Mouse (Mus musculus): ENCODE data around the gene Grifin. TPM values are rescaled to one million over a fixed set of nuclear protein-coding genes. Genes with fewer than 3 reads are reported as not detected.

Gene Grifin
- polyA plus RNA-seq, 1 experiment, result 0.22 TPM

DNA sequence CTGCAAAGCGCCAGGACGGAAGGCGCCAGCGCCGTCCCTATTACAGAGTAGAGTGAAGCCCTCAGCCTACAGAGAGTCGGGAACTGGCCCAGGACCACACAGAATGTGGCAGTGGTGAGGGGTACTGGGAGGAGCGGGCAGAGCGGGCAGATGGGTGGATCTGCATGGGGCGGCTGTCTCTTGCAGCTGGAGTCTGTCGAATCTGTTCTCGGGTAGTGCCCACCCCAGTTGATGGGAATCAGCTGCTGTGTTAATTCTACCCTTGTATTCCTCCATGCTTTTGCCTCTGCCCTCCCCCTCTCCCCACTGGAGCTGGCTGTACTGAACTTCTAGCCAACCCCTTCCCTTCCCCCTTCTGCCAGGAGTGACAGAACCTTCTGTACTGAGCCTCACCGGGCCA is 36.8 kb upstream of the Grifin start:
- TF ChIP-seq GATA1 (IDR thresholded peaks at IDR 0.05; ENCODE audit: low read length), result no peak

DNA sequence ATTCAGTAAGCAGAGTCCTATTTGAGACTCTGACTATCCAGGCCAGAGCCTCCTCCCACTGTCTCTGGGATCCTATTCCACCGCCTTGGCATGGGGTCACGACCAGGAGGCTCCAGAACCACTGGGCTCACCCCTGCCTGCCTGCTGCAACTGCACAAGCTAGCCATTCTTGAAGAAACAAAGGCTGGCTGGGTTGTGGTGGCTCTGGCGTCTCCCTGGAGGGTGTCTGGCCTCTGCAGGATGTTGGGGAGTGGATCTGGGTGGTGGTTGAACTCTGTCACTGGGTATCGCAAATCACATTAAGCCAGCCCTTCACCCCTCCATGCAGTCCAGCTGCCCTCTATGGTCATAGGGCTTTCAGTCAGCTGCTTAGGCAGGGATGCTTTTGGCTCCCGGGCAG is 35.1 kb upstream of the Grifin start:
- no peak for TF ChIP-seq GATA1 (IDR thresholded peaks at IDR 0.05; ENCODE audit: low read length)

DNA sequence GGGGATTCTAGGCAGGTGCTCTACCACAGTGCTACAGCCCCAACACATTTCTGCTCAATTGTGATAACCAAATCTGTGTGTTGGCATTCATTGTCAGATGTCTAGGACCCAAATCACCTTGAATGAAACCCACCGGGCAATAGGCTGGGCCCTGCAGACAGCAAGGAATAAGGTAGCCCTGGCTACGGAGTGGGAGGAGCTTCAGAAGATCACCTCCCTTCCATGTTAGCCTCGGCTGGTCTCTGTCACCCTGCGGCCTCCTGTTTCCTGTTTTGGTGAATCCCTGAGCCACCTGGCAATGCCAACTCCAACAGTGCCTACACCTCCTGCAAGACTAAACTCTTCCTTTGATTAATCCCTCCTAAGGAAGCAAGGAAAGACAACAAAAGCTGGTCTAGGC is 32.9 kb upstream of the Grifin start:
- TF ChIP-seq GATA1 (IDR thresholded peaks at IDR 0.05; ENCODE audit: low read length), result no peak

DNA sequence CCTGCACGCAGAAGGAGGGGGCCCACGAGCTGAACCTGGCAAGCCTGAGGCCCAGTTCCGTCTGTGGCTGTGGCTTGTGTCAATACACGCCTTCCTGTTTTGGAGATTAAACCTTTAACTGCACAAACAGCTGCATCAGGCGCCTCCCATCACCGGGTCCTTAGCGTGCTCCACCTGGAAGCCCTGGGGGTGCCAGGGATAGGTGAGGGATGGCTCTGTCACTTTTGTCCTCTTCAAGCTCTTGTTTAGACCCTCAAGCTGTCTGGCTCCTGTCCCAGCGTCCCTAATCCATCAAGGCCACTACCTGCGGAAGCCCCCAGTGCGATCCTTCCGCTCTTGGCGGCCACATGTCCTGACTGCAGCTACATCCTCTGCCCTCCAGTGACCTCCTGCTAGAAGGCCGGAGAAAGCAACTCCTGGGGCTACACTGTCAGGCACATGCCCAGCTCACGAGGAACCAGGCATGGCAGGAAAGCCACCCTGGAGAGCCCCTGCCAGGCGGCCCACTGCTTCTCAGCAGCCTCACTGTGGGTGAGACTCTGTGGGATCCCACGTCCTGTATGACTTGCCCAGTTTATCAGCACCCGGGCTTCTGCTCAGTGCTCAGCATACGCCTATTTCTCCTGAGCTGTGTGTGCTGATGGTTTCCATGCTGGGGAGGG is 32.2 kb upstream of the Grifin start:
- no peak for TF ChIP-seq GATA1 (IDR thresholded peaks at IDR 0.05; ENCODE audit: low read length)

DNA sequence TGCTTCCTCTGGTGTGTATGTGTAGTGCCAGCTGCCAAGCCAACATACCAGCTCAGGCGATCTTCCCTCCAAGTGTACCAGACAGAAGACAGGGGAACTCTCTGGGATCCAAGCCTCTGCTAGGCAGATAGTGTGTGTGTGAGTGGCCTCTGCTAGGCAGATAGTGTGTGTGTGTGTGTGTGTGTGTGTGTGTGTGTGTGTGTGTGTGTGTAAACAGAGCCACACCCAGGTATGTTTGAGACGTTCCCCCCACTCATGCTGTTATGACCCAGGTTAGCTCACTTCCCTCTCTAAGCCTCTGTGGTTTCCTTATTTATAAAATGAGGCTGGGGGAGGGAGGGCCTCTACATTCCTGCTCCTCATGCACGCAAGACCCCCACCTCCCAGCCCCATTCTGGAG is 31.6 kb upstream of the Grifin start:
- no peak for TF ChIP-seq GATA1 (IDR thresholded peaks at IDR 0.05; ENCODE audit: low read length)

DNA sequence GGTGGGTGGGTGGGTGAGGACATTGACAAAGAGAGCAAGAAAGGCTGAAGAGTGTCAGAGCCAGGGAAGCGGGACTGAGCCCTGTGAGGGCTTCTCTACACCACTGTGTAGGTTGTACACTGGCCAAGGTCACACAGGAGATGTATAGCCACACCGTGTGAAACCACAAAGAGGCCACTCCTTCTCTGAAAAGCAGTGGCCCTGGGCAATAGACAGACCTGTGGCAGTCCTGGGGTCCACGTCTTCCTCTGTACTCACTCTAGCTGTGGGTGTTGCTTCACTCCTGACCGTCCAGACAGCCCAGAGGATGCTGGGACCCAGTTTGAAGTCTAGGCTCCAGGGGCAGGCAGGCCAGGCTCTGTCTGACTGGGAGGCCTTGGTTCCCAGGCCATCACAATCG is 30.0 kb upstream of the Grifin start:
- TF ChIP-seq GATA1 (IDR thresholded peaks at IDR 0.05; ENCODE audit: low read length), result no peak

DNA sequence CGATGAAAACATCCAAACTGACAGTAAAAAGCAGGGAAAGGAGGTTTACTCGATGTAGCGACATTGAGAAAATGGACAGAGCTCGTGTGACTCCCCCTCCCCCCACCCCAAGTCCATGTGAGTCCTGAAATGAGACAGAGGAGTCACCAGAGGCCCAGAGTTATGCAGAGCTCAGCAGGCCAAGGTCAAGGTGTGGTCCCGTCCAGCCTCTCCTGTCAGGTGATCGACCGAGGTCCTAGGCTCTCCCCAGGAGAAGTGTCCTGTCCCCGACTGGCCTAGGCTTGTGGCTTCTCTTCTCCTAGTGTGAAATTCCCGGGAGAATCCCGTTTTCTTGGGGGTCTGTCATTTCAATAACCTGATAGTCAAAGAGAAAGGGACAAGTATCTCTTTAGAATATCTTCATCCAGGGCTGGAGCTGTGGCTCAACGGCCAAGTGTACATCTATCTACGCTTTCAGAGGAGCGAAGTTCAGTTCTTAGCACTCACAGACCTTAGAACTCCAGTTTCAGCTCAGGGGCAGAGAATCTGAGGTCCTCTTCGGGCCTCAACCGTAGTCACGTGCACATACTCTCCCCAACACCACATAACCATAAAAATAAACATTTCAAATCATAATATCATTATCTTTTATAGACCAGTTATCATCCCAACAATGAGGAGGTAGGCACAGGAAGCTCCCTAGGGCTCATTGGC is 24.4 kb upstream of the Grifin start:
- TF ChIP-seq GATA1 (IDR thresholded peaks at IDR 0.05; ENCODE audit: low read length), result no peak

DNA sequence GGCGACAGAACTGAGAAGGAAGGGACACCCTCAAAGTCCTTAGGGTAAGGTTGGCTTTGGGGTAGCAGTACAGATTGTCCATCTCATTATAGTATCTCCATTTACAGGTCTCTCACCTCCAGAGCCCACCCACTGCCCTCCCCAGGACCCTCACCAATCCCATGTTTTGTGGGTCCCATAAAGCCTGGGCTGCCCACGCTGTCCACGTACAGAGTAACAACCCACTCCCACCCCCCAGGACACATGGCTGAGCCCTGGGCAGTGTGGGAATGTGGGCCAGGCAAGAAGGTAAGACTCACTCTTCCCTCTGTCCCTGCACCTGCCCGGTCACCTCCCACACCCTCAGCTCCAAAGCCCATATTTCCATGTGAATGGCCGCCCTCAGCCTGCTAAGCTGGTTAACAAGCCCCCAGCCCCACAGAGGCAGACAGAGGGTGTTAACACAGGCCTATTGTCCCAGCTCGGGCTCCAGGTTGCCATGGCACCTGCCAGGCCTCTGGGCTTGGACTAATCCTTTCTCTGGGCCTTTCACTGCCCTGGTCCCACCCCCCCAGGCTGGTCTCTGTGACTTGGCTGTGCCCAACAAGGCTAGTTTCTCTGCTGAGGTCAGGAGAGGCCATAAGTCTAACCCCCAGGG is 19.0 kb upstream of the Grifin start:
- TF ChIP-seq GATA1 (IDR thresholded peaks at IDR 0.05; ENCODE audit: low read length), result no peak

DNA sequence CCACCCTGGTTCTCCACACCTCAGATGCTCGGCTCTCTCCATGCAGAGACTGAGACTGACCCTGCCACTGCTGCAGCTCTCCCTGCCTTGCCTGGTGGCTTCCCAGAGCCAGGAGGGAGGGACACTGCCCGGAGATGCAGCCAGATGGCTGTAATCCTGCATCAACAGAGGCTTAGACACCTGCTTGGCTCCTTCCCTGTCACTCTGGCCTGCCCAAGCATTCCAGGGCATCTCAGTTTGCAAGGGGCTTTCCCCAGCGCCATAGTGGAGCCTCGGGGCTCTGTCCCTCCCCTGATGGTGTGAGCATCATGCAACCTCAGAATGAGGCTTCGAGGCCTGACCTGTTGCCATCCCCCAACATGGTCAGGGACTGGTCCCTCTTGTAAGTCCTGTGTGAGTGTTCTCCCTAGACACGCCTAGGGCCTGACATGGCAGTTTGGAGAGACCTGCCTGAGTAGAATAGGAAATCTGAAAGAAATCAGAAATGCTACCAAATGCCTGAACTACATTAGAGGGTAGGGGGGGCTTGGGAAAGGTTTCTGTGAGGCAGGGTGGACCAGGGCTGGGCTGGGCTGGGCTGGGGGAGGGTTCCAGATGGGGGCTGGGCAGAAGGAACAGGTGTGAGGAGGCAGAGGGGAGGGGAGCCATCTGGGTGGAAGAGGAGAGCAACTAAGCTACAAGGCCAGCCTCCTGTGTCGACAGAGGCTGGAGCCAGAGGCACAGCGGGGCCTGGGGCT is 18.3 kb upstream of the Grifin start:
- TF ChIP-seq GATA1 (IDR thresholded peaks at IDR 0.05; ENCODE audit: low read length), result no peak

DNA sequence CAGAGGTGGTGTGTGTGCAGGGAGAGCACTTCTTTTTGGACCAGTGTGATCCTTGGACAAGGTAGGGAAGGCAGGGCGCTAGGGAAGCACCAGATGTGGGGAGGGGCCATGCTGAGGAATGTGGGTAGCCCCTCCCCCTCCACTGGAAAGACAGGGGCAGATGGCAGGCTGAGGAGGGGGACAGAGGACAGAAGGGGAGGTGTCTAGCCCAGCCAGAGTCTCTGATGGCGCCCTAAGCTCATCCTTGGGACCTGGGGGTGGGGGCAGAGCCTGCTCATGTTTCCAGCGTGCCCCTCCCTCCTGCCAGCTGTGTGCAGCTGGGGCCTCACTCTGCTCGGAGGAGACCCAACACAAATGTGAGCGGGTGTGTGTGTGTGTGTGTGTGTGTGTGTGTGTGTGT is 16.7 kb upstream of the Grifin start:
- TF ChIP-seq GATA1 (IDR thresholded peaks at IDR 0.05; ENCODE audit: low read length), result no peak

DNA sequence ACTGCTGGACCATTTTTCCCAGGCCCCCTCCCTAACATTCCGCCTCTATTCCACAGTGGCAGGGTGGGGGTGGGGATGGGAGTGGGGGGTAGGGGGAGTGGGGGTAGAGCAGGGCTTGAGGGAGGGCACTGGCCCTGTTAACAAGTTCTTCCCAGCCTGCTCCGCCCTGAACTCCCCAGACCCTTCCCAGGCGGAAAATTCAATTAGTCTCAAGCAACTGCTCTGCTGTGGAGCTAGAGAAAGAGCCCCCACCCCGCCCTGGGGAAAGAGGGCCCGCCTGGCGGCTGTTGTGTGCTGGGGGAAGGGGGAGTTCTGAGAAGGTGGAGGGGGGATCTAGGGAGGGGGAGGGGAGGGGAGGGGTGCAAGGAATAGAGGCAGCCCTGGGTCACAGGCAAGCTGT is 14.9 kb upstream of the Grifin start:
- no peak for TF ChIP-seq GATA1 (IDR thresholded peaks at IDR 0.05; ENCODE audit: low read length)

DNA sequence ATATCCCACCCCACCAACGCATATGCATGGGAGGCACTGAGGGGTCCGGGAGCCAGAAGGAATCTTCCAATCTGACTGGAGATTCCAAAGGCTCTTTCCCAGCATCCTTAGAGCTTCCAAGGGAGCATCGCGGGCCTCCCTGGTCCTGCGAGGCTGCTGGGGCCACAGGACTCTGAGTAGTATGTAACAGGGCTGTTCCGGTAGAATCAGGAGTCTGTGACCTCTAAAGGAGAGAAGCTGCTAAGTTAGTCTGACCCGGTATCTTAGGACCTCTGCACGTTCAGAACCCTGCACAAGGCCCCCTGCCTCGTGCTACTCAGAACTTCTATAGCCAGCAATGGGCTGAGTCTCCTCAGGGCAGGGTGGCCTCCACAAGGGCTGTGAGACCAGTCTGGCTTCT is 14.3 kb upstream of the Grifin start:
- TF ChIP-seq GATA1 (IDR thresholded peaks at IDR 0.05; ENCODE audit: low read length), result no peak

DNA sequence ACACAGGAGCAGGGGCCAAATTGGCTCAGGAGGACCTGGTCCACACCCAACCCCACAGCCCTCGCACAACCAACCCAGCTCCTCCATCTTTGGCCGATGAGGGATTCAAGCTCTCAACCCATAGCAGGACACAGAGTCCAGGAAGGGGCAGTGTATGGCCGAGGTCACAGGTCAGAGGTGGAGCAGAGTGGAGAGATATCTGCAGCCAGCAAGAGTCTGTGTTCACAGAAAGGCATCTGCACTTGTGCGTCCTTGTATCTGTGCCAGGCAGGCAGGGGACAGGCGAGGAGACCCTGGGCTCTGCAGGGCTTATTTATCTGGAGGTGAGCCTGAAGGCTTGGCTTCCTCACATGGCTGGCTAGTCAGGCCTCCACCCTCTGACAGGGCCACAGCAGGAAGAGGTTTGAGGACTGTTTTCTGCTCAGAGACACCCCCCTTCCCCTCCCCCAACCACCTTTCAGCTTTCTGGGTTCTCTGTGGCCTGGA is 10.6 kb upstream of the Grifin start:
- TF ChIP-seq GATA1 (IDR thresholded peaks at IDR 0.05; ENCODE audit: low read length), result no peak

DNA sequence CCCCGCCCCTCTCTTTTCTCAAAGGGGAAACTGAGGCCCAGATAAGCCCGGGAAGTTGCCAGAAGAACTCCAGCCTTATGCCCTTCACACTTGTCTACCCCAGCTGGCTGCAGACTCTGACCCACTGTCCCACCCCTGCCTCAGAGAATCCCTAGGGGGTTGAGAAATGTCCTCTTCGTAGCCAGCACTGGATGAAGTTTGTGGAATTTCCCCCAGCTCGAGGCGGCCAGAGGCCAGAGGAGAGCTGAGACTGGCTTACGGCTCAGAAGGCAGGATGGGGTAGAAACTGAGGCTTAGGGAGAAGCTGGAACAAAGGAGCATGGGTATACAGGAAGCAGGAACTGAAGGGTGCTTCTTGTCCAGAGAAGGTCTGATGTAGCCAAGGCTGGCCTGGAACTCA is 7.7 kb upstream of the Grifin start:
- TF ChIP-seq GATA1 (IDR thresholded peaks at IDR 0.05; ENCODE audit: low read length), result no peak

DNA sequence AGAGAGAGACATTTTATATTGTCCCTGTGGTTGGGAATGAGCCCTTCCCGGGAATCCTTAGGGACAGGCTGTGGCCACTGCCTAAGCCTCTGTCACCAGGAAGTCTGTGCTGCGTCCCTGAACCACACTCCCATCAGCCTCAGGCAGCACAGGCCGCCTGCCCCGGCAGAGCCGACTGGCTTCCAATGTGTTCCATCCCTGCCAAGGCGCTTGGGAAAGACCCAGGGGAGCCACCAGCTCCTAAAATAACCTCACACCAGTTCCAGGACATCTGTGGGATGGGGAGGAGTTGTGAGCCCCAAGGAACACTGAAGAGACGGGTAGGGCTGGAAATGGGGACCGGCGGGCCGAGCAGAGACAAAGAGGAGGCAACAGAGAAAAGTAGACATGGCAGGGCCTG is 6.8 kb upstream of the Grifin start:
- TF ChIP-seq GATA1 (IDR thresholded peaks at IDR 0.05; ENCODE audit: low read length), result no peak

DNA sequence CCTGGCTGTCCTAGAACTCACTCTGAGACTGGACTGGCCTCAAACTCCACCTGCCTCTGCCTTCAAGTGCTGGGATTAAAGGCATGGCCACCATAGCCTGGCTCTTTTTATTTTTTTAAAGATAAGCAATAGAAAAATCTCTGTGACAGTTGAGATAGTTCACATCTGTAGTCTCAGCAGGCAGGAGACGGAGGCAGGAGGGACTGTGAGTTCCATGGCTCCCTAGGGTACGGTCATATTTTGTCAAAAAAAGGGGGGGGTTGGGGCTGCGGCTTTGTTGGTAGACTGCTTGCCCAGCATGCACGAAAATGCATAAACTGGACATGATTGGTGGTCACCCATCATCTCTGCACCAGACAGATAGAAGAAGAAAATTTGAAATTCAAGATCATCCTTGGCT is 6.3 kb upstream of the Grifin start:
- no peak for TF ChIP-seq GATA1 (IDR thresholded peaks at IDR 0.05; ENCODE audit: low read length)
